Mouse (Mus musculus) NIH3T3 (cell line): ENCODE results near the gene Nxpe5.

ENCODE experiments used
- DNase-seq: peaks from one replicate; pipeline ENCODE4 v3.0.0-alpha.2; 2012; ENCODE audit warnings: low read depth

Gene Nxpe5

GRCm38 (mm10) chr5:138277994-138278393 lies 52.3 kb downstream of the Nxpe5 start:
- DNase-seq = no peak

- DNase-seq = no peak
These were observed 54.1 kb downstream of the Nxpe5 start, which contains the start of the genes Gm43720, Gpc2 and Stag3 for GRCm38 (mm10) chr5:138279585-138280424. Gm43720 (minus strand) TSS chr5:138279958. Gpc2 (minus strand) TSS chr5:138280005. Stag3 (plus strand) TSS chr5:138280240.

- no peak for DNase-seq
These were observed 54.7 kb downstream of the Nxpe5 start for GRCm38 (mm10) chr5:138280425-138280768.

GRCm38 (mm10) chr5:138280829-138281228 lies 55.1 kb downstream of the Nxpe5 start:
- no peak for DNase-seq

GRCm38 (mm10) chr5:138281798-138282197 lies 56.1 kb downstream of the Nxpe5 start:
- DNase-seq = no peak

- peak; percentile 11 for DNase-seq
These were observed 57.8 kb downstream of the Nxpe5 start for GRCm38 (mm10) chr5:138283540-138283939.

- peak; percentile 14 for DNase-seq
These were observed 62.2 kb downstream of the Nxpe5 start for GRCm38 (mm10) chr5:138287861-138288260.

- DNase-seq = no peak
These were observed 65.9 kb downstream of the Nxpe5 start for GRCm38 (mm10) chr5:138291638-138292037.

GRCm38 (mm10) chr5:138294158-138294557 lies 68.5 kb downstream of the Nxpe5 start:
- DNase-seq = no peak

GRCm38 (mm10) chr5:138299613-138300012 lies 73.9 kb downstream of the Nxpe5 start:
- DNase-seq = no peak
